Mouse (Mus musculus) liver, adult 2 months (tissue): Measurements from ENCODE around the gene Prdm15. TPM values are rescaled to one million over a fixed set of nuclear protein-coding genes. Genes with fewer than 3 reads are reported as not detected.

ENCODE experiments used
- DNase-seq: peaks from one replicate; pipeline ENCODE4 v3.0.0-alpha.2; 2011; ENCODE audit warnings: low read depth, low spot score; ENCODE audit errors: extremely low read depth
- H3K27ac ChIP-seq: fragments of 200-500 bp; replicated peaks from 2 replicates; pipeline ENCODE4 v1.5.1; 2012; ENCODE audit warnings: low read depth, mild to moderate bottlenecking, control low read depth, inconsistent platforms, low read length; ENCODE audit not compliant: insufficient read depth
- H3K27me3 ChIP-seq: fragments of 200-500 bp; 2 replicates; pipeline ENCODE4 v1.6.1; 2012; ENCODE audit warnings: mild to moderate bottlenecking, moderate library complexity, low read length, inconsistent platforms; ENCODE audit not compliant: control insufficient read depth, insufficient read depth
- H3K36me3 ChIP-seq: fragments of 200-500 bp; 2 replicates; pipeline ENCODE4 v1.6.1; 2012; ENCODE audit warnings: low read length, inconsistent platforms; ENCODE audit not compliant: control insufficient read depth, insufficient read depth
- H3K4me1 ChIP-seq: fragments of 200-500 bp; 2 replicates; pipeline ENCODE4 v1.6.1; 2011; ENCODE audit warnings: low read length; ENCODE audit not compliant: control insufficient read depth, insufficient read depth
- H3K4me3 ChIP-seq: fragments of 200-500 bp; 2 replicates; pipeline ENCODE4 v1.5.1; 2011; ENCODE audit warnings: low read depth, mild to moderate bottlenecking, control low read depth, low read length, moderate library complexity; ENCODE audit not compliant: insufficient read depth
- H3K79me2 ChIP-seq: fragments of 200-500 bp; 2 replicates; pipeline ENCODE4 v1.6.1; 2012; ENCODE audit warnings: inconsistent platforms, mild to moderate bottlenecking, low read length, moderate library complexity; ENCODE audit not compliant: control insufficient read depth, insufficient read depth
- H3K9ac ChIP-seq: fragments of 200-500 bp; 2 replicates; pipeline ENCODE4 v1.6.1; 2012; ENCODE audit warnings: low read depth, mild to moderate bottlenecking, control low read depth, inconsistent platforms, low read length
- CTCF ChIP-seq: fragments of 200-500 bp; IDR thresholded peaks from 2 replicates; pipeline ENCODE4 v1.5.1; 2011; ENCODE audit warnings: low read depth, low read length, control low read depth
- POLR2A ChIP-seq: fragments of 200-500 bp; IDR thresholded peaks from 2 replicates; pipeline ENCODE4 v1.6.1; 2011; ENCODE audit warnings: low read length, control low read depth; ENCODE audit not compliant: insufficient read depth; ENCODE audit errors: extremely low read depth
- WGBS: fragments of 180-500 bp; shearing (Covaris S2); methylation state at CpG from one replicate; pipeline ENCODE4 v1.1.7; 2018; 5-methylcytosine and 5-hydroxymethylcytosine counted together
- polyA plus RNA-seq: library from polyadenylated mRNA; depleted of rRNA; stranded (reverse); fragments of >200 nt; gene quantifications from 2 replicates; pipeline ENCODE4 v1.2.3, GENCODE M21; 2012; rRNA removed
- total RNA-seq: library from RNA; depleted of rRNA; stranded (reverse); fragments of >200 nt; gene quantifications from 2 replicates; pipeline ENCODE4 v1.2.3, GENCODE M21; 2014; rRNA removed

Prdm15 gene
- total RNA-seq, result 3.0 and 4.9 TPM in 2 replicates
- polyA plus RNA-seq, result 2.8 and 6.2 TPM in 2 replicates

DNA sequence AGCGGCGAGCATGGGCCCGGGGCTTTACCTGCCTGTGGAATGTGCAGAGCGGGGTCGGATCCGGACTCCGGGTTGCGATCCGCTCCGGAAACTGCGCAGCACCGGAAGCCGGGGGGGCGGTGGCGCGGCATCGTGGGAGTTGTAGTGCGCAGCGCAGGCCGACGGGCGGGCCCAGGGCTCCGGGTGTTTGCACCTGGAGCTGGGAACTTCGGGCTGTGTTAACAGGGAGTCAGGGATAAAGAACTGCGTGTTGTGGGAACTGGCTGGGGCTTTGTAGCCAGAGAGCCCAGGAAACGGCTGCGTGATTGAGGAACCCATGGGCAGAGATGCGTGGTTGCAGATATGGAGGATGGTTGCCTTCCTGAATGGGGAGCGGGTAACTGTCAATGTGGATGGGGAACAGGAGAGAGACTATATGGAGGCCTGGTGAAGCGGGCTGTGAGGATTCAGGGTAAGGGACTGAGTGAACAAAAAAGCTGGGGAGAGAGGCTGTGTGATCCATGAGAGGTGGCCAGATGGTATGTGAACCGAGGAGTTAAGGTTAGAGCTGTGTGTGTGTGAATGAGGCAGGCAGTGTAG lies at the start of gene Prdm15:
Prdm15 (minus strand) TSS at position 110 of the 579 bp plus-strand sequence.
- peak; percentile 71 for DNase-seq
- H3K27me3 ChIP-seq, result no peaks in the 10 kb centered on the region
- H3K36me3 ChIP-seq, result peaks cover under 1% of the 10 kb centered on the region; the same call in 1 of the 2 replicates
- peaks cover 2% of the 10 kb centered on the region; the same call in 1 of the 2 replicates for H3K79me2 ChIP-seq
- peaks cover 9% of the 10 kb centered on the region for H3K4me1 ChIP-seq
- peak within 1 kb of the TSS; percentile 82 for H3K27ac ChIP-seq
- 2% methylated on average over 30 of the region's 31 CpGs for WGBS
- TF ChIP-seq POLR2A (peak; percentile 40; the same call in 1 of the 2 replicates), CTCF (no peak)
- peak within 1 kb of the TSS; percentile 91 for H3K9ac ChIP-seq
- H3K4me3 ChIP-seq, result peak within 1 kb of the TSS; percentile 84

DNA sequence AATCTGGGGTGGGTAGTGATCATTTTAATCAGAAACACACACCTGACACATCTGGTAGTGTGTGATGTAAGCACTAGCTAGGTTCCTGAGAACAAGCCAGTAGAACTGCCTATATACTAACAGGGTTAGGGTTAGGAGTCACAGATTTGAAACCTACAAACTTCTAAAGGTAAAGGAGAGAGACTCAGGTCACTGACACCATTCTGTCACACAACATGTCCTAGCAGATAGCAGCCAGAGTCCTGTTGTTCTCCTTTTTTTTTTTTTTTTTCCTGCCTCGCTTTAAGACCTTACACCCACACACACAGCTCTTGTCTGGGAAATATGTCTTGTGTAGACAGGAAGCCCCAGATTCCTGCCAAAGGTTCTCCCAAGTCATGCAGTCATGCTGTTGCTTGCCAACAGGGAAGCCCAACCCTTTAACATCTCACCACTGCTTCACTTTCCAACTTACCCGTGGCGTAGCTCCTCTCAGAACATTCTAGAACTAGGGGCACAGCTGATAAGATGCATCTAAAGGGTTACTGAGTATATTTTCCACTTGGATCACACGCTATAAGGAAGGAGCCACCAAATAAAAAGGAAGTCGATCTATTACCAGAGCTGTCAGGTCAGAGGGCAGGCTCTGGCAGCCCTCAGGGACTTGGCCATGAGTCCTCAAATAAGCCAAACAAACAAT lies 45.8 kb upstream of the Prdm15 start:
- DNase-seq, result peak; percentile 80
- Histone ChIP-seq H3K79me2 (peaks cover 27% of the 10 kb centered on the region), H3K4me1 (peaks cover 24% of the 10 kb centered on the region), H3K27ac (peak overlapping the region; percentile 49), H3K9ac (no peak overlapping the region; the same call in 1 of the 2 replicates), H3K36me3 (peaks cover 7% of the 10 kb centered on the region; the same call in 1 of the 2 replicates), H3K27me3 (no peaks in the 10 kb centered on the region), H3K4me3 (no peak overlapping the region)
- WGBS, result 2% methylated on average over 5 of the region's 5 CpGs
- TF ChIP-seq CTCF (no peak), POLR2A (no peak)

DNA sequence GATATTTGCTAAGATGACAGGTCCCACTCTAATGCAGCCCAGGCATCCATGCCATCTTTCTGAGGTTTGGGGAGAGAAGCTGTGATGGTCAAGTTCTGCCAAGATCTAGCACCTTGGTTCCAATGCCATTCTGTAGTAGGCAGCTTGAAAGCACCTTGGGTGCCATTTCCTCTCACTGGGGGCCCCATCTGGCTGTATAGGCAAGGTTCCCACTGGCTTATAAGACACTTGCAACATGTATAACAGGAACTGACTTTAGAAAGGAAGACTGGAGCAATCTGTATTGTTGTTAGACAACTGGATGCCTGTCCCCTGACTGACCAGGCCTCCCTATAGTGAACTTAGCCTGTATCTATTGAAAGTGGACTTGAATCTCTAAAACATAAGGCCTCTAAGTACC lies 36.1 kb upstream of the Prdm15 start:
- no peak for DNase-seq
- H3K27me3 ChIP-seq, result no peaks in the 10 kb centered on the region
- TF ChIP-seq POLR2A (no peak), CTCF (no peak)
- H3K4me3 ChIP-seq, result no peak overlapping the region
- H3K36me3 ChIP-seq, result peaks cover 74% of the 10 kb centered on the region
- no peak overlapping the region for H3K9ac ChIP-seq
- H3K4me1 ChIP-seq, result no peaks in the 10 kb centered on the region; the same call in 1 of the 2 replicates
- H3K79me2 ChIP-seq, result peaks cover 17% of the 10 kb centered on the region; the same call in 1 of the 2 replicates
- H3K27ac ChIP-seq, result no peak overlapping the region

DNA sequence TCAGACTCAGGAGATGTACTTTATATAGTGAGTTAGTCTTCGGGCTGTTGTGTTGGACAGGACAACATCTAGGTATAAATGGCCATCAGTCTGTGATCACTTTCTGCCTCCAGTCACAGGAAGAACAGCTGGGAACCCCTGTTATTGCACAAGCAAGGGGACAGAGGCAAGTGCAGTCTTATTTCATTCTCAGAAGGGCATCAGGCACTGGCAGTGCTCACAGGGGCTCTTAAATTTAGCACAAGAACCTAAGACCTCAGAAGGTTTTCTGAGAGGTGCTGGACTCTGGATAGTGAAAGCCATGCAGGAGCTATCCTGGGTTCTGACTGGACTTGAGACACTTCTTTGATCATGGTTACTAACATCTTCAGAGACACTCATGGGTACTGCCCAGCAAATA lies 32.0 kb upstream of the Prdm15 start:
- TF ChIP-seq CTCF (no peak), POLR2A (no peak)
- Histone ChIP-seq H3K79me2 (peaks cover 2% of the 10 kb centered on the region; the same call in 1 of the 2 replicates), H3K27ac (no peak overlapping the region), H3K27me3 (no peaks in the 10 kb centered on the region), H3K4me1 (no peaks in the 10 kb centered on the region; the same call in 1 of the 2 replicates), H3K36me3 (peaks cover 81% of the 10 kb centered on the region), H3K9ac (no peak overlapping the region), H3K4me3 (no peak overlapping the region)
- 89% methylated on average over 1 of the region's 1 CpGs for WGBS
- no peak for DNase-seq

DNA sequence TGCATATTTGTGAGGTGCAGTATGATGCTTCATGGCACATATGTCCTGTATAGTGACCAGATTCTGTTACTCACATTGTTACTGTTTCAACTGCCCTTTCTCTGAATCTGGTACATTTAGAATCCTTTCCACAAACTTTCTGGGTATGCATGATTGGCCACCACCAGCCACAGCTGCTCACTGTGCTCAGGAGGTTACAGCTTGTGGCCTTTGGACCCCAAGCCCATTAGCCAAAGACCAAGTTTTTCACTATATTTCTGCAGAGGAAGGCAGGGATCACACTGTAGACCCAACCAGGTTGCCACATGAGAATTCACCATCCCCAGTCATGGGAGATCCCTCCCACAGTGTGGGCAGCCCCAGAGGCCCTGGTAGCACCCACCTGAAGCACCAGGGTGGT lies 31.2 kb upstream of the Prdm15 start:
- Histone ChIP-seq H3K27ac (no peak overlapping the region), H3K79me2 (peaks cover 2% of the 10 kb centered on the region; the same call in 1 of the 2 replicates), H3K36me3 (peaks cover 80% of the 10 kb centered on the region), H3K9ac (no peak overlapping the region), H3K4me1 (no peaks in the 10 kb centered on the region; the same call in 1 of the 2 replicates), H3K27me3 (no peaks in the 10 kb centered on the region), H3K4me3 (no peak overlapping the region)
- no peak for DNase-seq
- TF ChIP-seq POLR2A (no peak), CTCF (no peak)
